Mouse (Mus musculus) forebrain, embryonic 11.5 days (tissue): ENCODE data around the gene Ptges. TPM values are rescaled to one million over a fixed set of nuclear protein-coding genes. Genes with fewer than 3 reads are reported as not detected.

Experiments used
- ATAC-seq: fragments of 200-750 bp; cut with Nextera tagmentation; replicated peaks from 2 replicates; pipeline ENCODE4 v1.8.0; 2017; ENCODE audit warnings: moderate TSS enrichment; ENCODE audit not compliant: low FRiP score
- DNase-seq: peaks from one replicate; pipeline ENCODE4 v3.0.0-alpha.2; 2017; ENCODE audit warnings: low spot score
- H3K27ac ChIP-seq: fragments of 300-500 bp; sonication (generic); 2 replicates; pipeline ENCODE4 v1.5.1; 2014; ENCODE audit warnings: low read depth, low read length
- H3K27me3 ChIP-seq: fragments of 300-500 bp; sonication (generic); 2 replicates; pipeline ENCODE4 v1.6.1; 2014; ENCODE audit warnings: mild to moderate bottlenecking, low read length, mixed read lengths; ENCODE audit not compliant: control insufficient read depth, insufficient read depth
- H3K36me3 ChIP-seq: fragments of 300-500 bp; sonication (generic); 2 replicates; pipeline ENCODE4 v1.6.1; 2014; ENCODE audit warnings: mild to moderate bottlenecking, low read length, moderate library complexity, mixed read lengths; ENCODE audit not compliant: control insufficient read depth, insufficient read depth
- H3K4me1 ChIP-seq: fragments of 300-500 bp; sonication (generic); replicated peaks from 2 replicates; pipeline ENCODE4 v1.6.1; 2014; ENCODE audit warnings: low read length, mixed read lengths; ENCODE audit not compliant: control insufficient read depth, insufficient read depth
- H3K4me2 ChIP-seq: fragments of 300-500 bp; sonication (generic); 2 replicates; pipeline ENCODE4 v1.6.1; 2014; ENCODE audit warnings: low read depth, mild to moderate bottlenecking, low read length, moderate library complexity, mixed read lengths; ENCODE audit not compliant: severe bottlenecking
- H3K4me3 ChIP-seq: fragments of 300-500 bp; sonication (generic); 2 replicates; pipeline ENCODE4 v1.5.1; 2014; ENCODE audit warnings: low read depth, low read length
- H3K9ac ChIP-seq: fragments of 300-500 bp; sonication (generic); 2 replicates; pipeline ENCODE4 v1.6.1; 2014; ENCODE audit warnings: low read length
- H3K9me3 ChIP-seq: fragments of 300-500 bp; sonication (generic); 2 replicates; pipeline ENCODE4 v1.6.1; 2016; ENCODE audit warnings: low read length, mixed read lengths; ENCODE audit not compliant: control insufficient read depth
- WGBS: fragments of 180-500 bp; shearing (Covaris S2); extraction: QIAGEN DNeasy Blood & Tissue Kit; methylation state at CpG from one replicate; pipeline ENCODE4 v1.1.7; 2014; 5-methylcytosine and 5-hydroxymethylcytosine counted together
- polyA plus RNA-seq: library from polyadenylated mRNA; unstranded; fragments of >200 nt; fragmentation: Nextera tagmentation; extraction: Ambion mirVana; gene quantifications from 2 replicates; pipeline ENCODE4 v1.2.1, GENCODE M21; 2014

Ptges gene
- polyA plus RNA-seq, 1 experiment from 2014 or later: 5.5 TPM

- Histone ChIP-seq H3K27ac (no peak overlapping the region), H3K4me1 (peaks cover 6% of the 10 kb centered on the region; the same call in 1 of the 2 replicates), H3K4me3 (peak overlapping the region; percentile 17; the same call in 1 of the 2 replicates), H3K27me3 (peaks cover 8% of the 10 kb centered on the region), H3K36me3 (no peaks in the 10 kb centered on the region), H3K4me2 (peak overlapping the region; percentile 43; the same call in 1 of the 2 replicates), H3K9ac (peak overlapping the region; percentile 32; the same call in 1 of the 2 replicates), H3K9me3 (no peaks in the 10 kb centered on the region)
- DNase-seq (no peak), ATAC-seq (no peak)
- WGBS: 3% methylated on average over 35 of the region's 35 CpGs
Measured at GRCm38 (mm10) chr2:30864968-30865381, 64.7 kb downstream of the Ptges start.

DNA sequence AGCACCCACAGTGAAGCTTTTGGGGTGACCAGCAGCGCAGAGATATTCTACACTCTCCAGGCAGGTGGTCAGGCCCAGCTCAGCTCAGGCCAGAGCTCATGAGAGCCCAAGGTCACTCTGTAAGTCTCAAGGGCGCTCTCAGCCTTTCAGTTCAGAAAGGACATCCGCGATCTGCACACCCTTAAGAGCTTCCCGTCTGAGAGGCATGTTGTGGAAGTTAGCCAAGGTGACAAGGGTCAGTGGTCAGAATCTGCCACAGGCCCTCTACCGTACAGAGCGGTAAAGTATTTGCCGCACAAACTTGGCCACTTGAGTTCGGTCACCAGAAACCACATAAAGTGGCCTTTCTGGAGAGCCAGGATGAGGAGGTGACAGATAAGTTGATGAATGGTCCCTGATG is 66.1 kb downstream of the Ptges start:
- Histone ChIP-seq H3K4me2 (no peak overlapping the region), H3K27me3 (peaks cover 8% of the 10 kb centered on the region), H3K9me3 (no peaks in the 10 kb centered on the region), H3K4me3 (no peak overlapping the region), H3K9ac (no peak overlapping the region), H3K27ac (no peak overlapping the region), H3K36me3 (no peaks in the 10 kb centered on the region), H3K4me1 (peaks cover 6% of the 10 kb centered on the region; the same call in 1 of the 2 replicates)
- ATAC-seq (no peak), DNase-seq (no peak)
- 88% methylated on average over 9 of the region's 9 CpGs for WGBS

- Histone ChIP-seq H3K4me3 (no peak overlapping the region), H3K9me3 (no peaks in the 10 kb centered on the region), H3K4me1 (peaks cover 6% of the 10 kb centered on the region; the same call in 1 of the 2 replicates), H3K9ac (no peak overlapping the region), H3K27me3 (peaks cover 8% of the 10 kb centered on the region), H3K27ac (no peak overlapping the region), H3K36me3 (no peaks in the 10 kb centered on the region), H3K4me2 (no peak overlapping the region)
- WGBS: 63% methylated on average over 4 of the region's 4 CpGs
- ATAC-seq: no peak
- no peak for DNase-seq
Measured at GRCm38 (mm10) chr2:30862081-30862480, 67.6 kb downstream of the Ptges start.

GRCm38 (mm10) chr2:30859782-30860181 is 69.9 kb downstream of the Ptges start:
- ATAC-seq (no peak), DNase-seq (no peak)
- no peak overlapping the region for H3K9ac ChIP-seq
- H3K27ac ChIP-seq: no peak overlapping the region
- H3K36me3 ChIP-seq: no peaks in the 10 kb centered on the region
- WGBS: 88% methylated on average over 5 of the region's 5 CpGs
- no peak overlapping the region for H3K4me2 ChIP-seq
- peaks cover 3% of the 10 kb centered on the region; the same call in 1 of the 2 replicates for H3K4me1 ChIP-seq
- H3K9me3 ChIP-seq: no peaks in the 10 kb centered on the region
- H3K27me3 ChIP-seq: peaks cover 6% of the 10 kb centered on the region
- no peak overlapping the region for H3K4me3 ChIP-seq

DNA sequence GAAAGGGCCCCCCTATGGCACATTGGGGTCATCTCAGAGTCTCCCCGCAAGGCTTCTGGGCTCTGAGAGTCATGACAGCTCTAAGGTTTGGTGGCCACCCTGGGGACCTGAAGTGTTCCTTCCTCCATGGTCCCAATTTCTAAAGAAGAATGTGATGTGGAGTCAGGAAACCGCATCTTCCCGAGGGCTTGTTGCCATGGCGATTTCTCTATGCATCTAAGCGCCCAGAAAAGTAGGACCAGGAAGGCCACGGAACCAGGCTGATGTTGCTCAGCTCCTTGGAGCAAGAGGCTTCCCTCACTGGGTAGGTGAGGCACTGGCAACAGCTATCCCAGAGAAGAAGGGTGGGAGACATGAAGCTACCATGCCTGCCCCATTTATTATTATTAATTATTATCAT is 72.6 kb downstream of the Ptges start:
- H3K4me3 ChIP-seq: no peak overlapping the region
- no peak overlapping the region for H3K4me2 ChIP-seq
- no peaks in the 10 kb centered on the region for H3K9me3 ChIP-seq
- ATAC-seq (no peak), DNase-seq (no peak)
- no peak overlapping the region for H3K9ac ChIP-seq
- H3K27me3 ChIP-seq: no peaks in the 10 kb centered on the region
- 0 out of 2 replicates have a peak, but pooled peaks cover 5% of the 10 kb centered on the region for H3K4me1 ChIP-seq
- H3K36me3 ChIP-seq: no peaks in the 10 kb centered on the region
- WGBS: 86% methylated on average over 6 of the region's 6 CpGs
- no peak overlapping the region for H3K27ac ChIP-seq

DNA sequence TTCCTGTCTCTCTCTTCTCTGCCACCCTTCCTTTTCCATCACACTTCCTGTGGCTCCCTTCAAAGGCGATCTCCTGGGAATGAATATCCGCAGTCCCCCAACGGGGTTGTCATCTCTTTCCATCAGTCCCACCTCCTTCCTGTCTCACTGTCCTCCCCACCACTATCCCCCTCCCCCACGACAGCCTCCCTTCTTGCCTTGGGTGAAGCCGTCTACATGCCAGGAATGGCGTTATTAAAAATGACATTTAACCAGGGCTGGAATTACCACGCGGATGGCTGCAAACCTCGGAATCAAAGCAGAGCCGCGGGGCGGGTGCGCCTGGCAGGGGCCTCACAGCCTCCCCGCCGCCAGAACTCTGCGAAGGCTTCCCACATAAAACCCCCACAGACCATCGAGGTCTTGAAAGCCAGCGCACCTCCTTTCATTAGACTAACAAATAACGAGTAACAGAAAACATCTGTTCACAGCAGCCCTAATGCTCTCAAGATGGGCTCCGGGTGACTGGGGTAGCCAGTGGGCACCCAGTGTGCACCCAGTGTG is 76.8 kb downstream of the Ptges start:
- H3K9ac ChIP-seq: no peak overlapping the region
- no peaks in the 10 kb centered on the region for H3K36me3 ChIP-seq
- no peak overlapping the region for H3K27ac ChIP-seq
- H3K27me3 ChIP-seq: no peaks in the 10 kb centered on the region
- DNase-seq: no peak
- no peaks in the 10 kb centered on the region for H3K9me3 ChIP-seq
- no peak for ATAC-seq
- no peak overlapping the region for H3K4me3 ChIP-seq
- H3K4me1 ChIP-seq: 0 out of 2 replicates have a peak, but pooled peaks cover 5% of the 10 kb centered on the region
- H3K4me2 ChIP-seq: no peak overlapping the region
- WGBS: 39% methylated on average over 20 of the region's 20 CpGs

DNA sequence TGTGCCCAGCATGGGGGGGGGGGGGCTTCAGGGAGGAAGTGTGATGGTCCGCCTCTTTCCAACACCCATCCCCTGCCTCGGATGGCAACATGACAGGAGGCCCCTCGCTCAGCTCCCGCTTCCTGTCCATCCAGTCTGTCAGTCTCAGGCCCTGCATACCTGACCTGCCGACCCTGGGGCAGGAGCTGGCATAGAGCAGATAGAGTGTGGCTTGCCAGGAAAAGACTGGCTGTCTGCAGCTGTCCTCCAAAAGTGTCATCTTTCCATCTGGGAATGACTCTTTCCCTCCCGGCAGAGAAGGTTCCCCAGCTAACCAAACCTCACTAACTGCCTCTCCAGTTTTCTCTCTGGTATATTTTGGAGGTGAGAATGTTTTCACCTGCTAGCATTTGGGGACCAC is 79.1 kb downstream of the Ptges start:
- ATAC-seq: no peak
- H3K4me1 ChIP-seq: 0 out of 2 replicates have a peak, but pooled peaks cover 5% of the 10 kb centered on the region
- no peak overlapping the region for H3K9ac ChIP-seq
- peaks cover 4% of the 10 kb centered on the region for H3K27me3 ChIP-seq
- DNase-seq: no peak
- no peaks in the 10 kb centered on the region for H3K9me3 ChIP-seq
- H3K4me3 ChIP-seq: no peak overlapping the region
- H3K4me2 ChIP-seq: no peak overlapping the region
- 72% methylated on average over 6 of the region's 6 CpGs for WGBS
- no peaks in the 10 kb centered on the region for H3K36me3 ChIP-seq
- no peak overlapping the region for H3K27ac ChIP-seq

DNA sequence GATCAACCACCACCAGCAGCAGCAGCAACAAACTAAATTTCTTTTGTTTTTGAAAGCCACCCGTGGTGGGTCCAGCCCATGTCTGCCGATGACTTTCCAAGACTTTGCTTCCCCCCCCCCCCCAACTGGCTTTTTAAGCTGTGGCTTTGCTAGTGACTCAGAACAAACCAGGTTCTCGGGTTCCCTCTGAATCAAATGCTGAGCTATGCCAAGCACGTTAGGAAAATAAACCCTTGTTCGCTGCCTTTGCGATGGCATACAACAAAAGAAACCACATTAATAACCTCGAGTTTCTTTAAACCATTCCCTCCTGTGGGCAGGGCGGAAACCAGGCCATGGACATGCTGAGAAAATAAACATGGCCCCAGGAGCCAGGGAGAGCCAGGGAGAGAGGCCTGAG is 81.5 kb downstream of the Ptges start:
- Histone ChIP-seq H3K9ac (no peak overlapping the region), H3K4me1 (peaks cover 4% of the 10 kb centered on the region; the same call in 1 of the 2 replicates), H3K4me2 (no peak overlapping the region), H3K27me3 (peaks cover 19% of the 10 kb centered on the region), H3K27ac (no peak overlapping the region), H3K36me3 (no peaks in the 10 kb centered on the region), H3K9me3 (no peaks in the 10 kb centered on the region), H3K4me3 (no peak overlapping the region)
- 59% methylated on average over 8 of the region's 8 CpGs for WGBS
- DNase-seq (no peak), ATAC-seq (no peak)

DNA sequence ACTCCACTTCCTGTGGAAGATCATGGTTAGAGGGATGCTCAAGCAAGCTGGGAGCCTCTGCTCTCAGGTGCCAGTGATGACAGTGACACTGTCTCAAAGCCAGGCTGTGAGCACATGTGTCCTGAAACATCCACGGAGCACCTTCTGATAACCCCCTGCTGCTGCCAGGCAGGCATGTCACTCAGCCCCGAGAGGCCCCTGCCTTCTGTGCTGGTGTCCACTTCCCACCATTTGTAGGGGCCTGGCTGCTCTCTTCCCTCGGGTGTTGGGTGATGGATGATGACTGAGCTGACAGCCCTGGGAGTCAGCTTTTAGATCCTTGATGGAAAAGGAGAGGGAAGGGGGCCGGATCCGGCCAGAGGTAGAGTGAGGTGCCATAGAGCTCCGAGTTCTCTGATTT is 82.9 kb downstream of the Ptges start:
- 56% methylated on average over 6 of the region's 6 CpGs for WGBS
- no peak overlapping the region for H3K27ac ChIP-seq
- H3K36me3 ChIP-seq: no peaks in the 10 kb centered on the region
- H3K27me3 ChIP-seq: peaks cover 19% of the 10 kb centered on the region
- DNase-seq (no peak), ATAC-seq (no peak)
- H3K9me3 ChIP-seq: no peaks in the 10 kb centered on the region
- H3K4me2 ChIP-seq: 0 out of 2 replicates have a peak overlapping the region, but pooled peaks have one; percentile 8
- peaks cover 4% of the 10 kb centered on the region; the same call in 1 of the 2 replicates for H3K4me1 ChIP-seq
- no peak overlapping the region for H3K4me3 ChIP-seq
- H3K9ac ChIP-seq: no peak overlapping the region
